In genomic region chr15:78770234-78770982, GRCm38 (mm10) we compare ENCODE assay signal across 10 mouse cellular contexts. TPM values are rescaled to one million over a fixed set of nuclear protein-coding genes. Genes with fewer than 3 reads are reported as not detected.
DNase-seq lines count a peak whose midpoint lies in the region; ATAC-seq and TF ChIP-seq lines count a peak whose summit lies in the region.
"Had no signal": no experiment of that assay in that cellular context is flagged by ENCODE, and none has a peak within 500 bp of the region (broad histone marks: within the 10 kb centered on the region; RNA-seq: fewer than 3 reads in every experiment).

No protein-coding gene starts in this region.

- ATAC-seq in lung, embryonic 15.5 days (ENCODE audit: borderline replicate concordance, extremely low read depth, low FRiP score, low TSS enrichment) = no peak
- no peak for ATAC-seq in heart, embryonic 16.5 days (replicated peaks; ENCODE audit: extremely low read depth, insufficient read depth, low FRiP score)
- ATAC-seq in neural tube, embryonic 12.5 days (ENCODE audit: low FRiP score, low read depth) = no peak; the same call in 1 of the 2 replicates

- H3K4me3 ChIP-seq in heart, adult 2 months = peak overlapping the region; percentile 52
- H3K4me3 ChIP-seq in lung, embryonic 15.5 days = peak overlapping the region; percentile 35
- peak overlapping the region; percentile 35 for H3K4me3 ChIP-seq in heart, embryonic 16.5 days (ENCODE audit: low read length)
- peak overlapping the region; percentile 28 for H3K4me3 ChIP-seq in neural tube, embryonic 12.5 days

- TF ChIP-seq EP300 in heart, adult 2 months (IDR thresholded peaks at IDR 0.05; ENCODE audit: insufficient read depth, low read depth, low read length) = no peak

- 50% methylated on average over 9 of the region's 9 CpGs for WGBS in heart, adult 2 months
- WGBS in lung, embryonic 15.5 days = 47% methylated on average over 9 of the region's 9 CpGs
- WGBS in heart, embryonic 16.5 days = 60% methylated on average over 9 of the region's 9 CpGs
- 32% methylated on average over 9 of the region's 9 CpGs for WGBS in neural tube, embryonic 12.5 days

- H3K36me3 ChIP-seq in heart, adult 2 months (ENCODE audit: control insufficient read depth, insufficient read depth, low read length) = no peaks in the 10 kb centered on the region
- no peaks in the 10 kb centered on the region for H3K36me3 ChIP-seq in lung, embryonic 15.5 days
- peaks cover 8% of the 10 kb centered on the region for H3K36me3 ChIP-seq in heart, embryonic 16.5 days (ENCODE audit: control insufficient read depth, insufficient read depth)
- peaks cover 19% of the 10 kb centered on the region; the same call in 1 of the 2 replicates for H3K36me3 ChIP-seq in neural tube, embryonic 12.5 days

- H3K79me2 ChIP-seq in heart, adult 2 months (replicated peaks; ENCODE audit: control insufficient read depth, insufficient read depth, low read length) = no peaks in the 10 kb centered on the region

- no peaks in the 10 kb centered on the region for H3K9me3 ChIP-seq in lung, embryonic 15.5 days
- peaks cover 7% of the 10 kb centered on the region; the same call in 1 of the 2 replicates for H3K9me3 ChIP-seq in heart, embryonic 16.5 days (replicated peaks; ENCODE audit: control insufficient read depth, low read length)
- H3K9me3 ChIP-seq in neural tube, embryonic 12.5 days = no peaks in the 10 kb centered on the region; the same call in 1 of the 2 replicates

- peak overlapping the region; percentile 81 for H3K27ac ChIP-seq in heart, adult 2 months
- no peak overlapping the region; the same call in 1 of the 2 replicates for H3K27ac ChIP-seq in lung, embryonic 15.5 days
- peak overlapping the region; percentile 34; the same call in 1 of the 2 replicates for H3K27ac ChIP-seq in heart, embryonic 16.5 days (ENCODE audit: low read length)
- peak overlapping the region; percentile 92 for H3K27ac ChIP-seq in neural tube, embryonic 12.5 days

- peak overlapping the region; percentile 15; the same call in 1 of the 2 replicates for H3K9ac ChIP-seq in heart, adult 2 months (ENCODE audit: low read depth, low read length)
- H3K9ac ChIP-seq in lung, embryonic 15.5 days = no peak overlapping the region; the same call in 1 of the 2 replicates
- no peak overlapping the region for H3K9ac ChIP-seq in heart, embryonic 16.5 days (ENCODE audit: low read length)
- H3K9ac ChIP-seq in neural tube, embryonic 12.5 days = peak overlapping the region; percentile 59

- TF ChIP-seq POLR2A in heart, adult 2 months (IDR thresholded peaks at IDR 0.05; ENCODE audit: insufficient read depth, low read depth, low read length) = no peak

- H3K4me1 ChIP-seq in heart, adult 2 months (ENCODE audit: control insufficient read depth, insufficient read depth, low read length) = peaks cover 4% of the 10 kb centered on the region
- peaks cover 17% of the 10 kb centered on the region for H3K4me1 ChIP-seq in lung, embryonic 15.5 days
- H3K4me1 ChIP-seq in heart, embryonic 16.5 days (ENCODE audit: control insufficient read depth, insufficient read depth, low read length) = no peaks in the 10 kb centered on the region; the same call in 1 of the 2 replicates
- peaks cover 43% of the 10 kb centered on the region for H3K4me1 ChIP-seq in neural tube, embryonic 12.5 days

- DNase-seq in heart, adult 2 months = no peak
- no peak for DNase-seq in heart, postnatal 10 days
- DNase-seq in lung, postnatal 10 days = no peak
- no peak for DNase-seq in right cerebral cortex, adult 2 months (ENCODE audit: low spot score in 2 of 2)
- DNase-seq in frontal cortex, postnatal 25 days (ENCODE audit: low spot score in 2 of 2) = no peak
- DNase-seq: B cell, adult 2 months; cerebellum, adult 2 months had no signal

- peak overlapping the region; percentile 49 for H3K4me2 ChIP-seq in lung, embryonic 15.5 days
- H3K4me2 ChIP-seq in heart, embryonic 16.5 days (ENCODE audit: low read depth, low read length) = peak overlapping the region; percentile 56
- peak overlapping the region; percentile 54 for H3K4me2 ChIP-seq in neural tube, embryonic 12.5 days (replicated peaks)

- H3K27me3 ChIP-seq in heart, adult 2 months (ENCODE audit: control insufficient read depth, insufficient read depth, low read length) = no peaks in the 10 kb centered on the region
- H3K27me3 ChIP-seq in lung, embryonic 15.5 days = no peaks in the 10 kb centered on the region
- no peaks in the 10 kb centered on the region for H3K27me3 ChIP-seq in heart, embryonic 16.5 days (ENCODE audit: control insufficient read depth, insufficient read depth, low read length)
- no peaks in the 10 kb centered on the region for H3K27me3 ChIP-seq in neural tube, embryonic 12.5 days (replicated peaks)

- TF ChIP-seq CTCF in heart, adult 2 months (IDR thresholded peaks at IDR 0.05) = no peak

- intact Hi-C loops in heart, adult 2 months (cut with DNase I) = no loop called here
- intact Hi-C loops in heart, postnatal 10 days (cut with DNase I) = no loop called here

RNA-seq across cellular contexts. Expression of gene Mfng, which starts 2.9 kb away (rescaled TPM):
- 10 to 100 TPM; 11.1 to 11.6 TPM for total RNA-seq in heart, adult 2 months (2021)
- polyA plus RNA-seq in heart, adult 2 months (2012; rRNA removed) = 15.0 and 19.1 TPM in 2 replicates
- 10 to 100 TPM; 19.3 to 24.0 TPM for total RNA-seq in heart, postnatal 10 days (2021)
- polyA plus RNA-seq in lung, embryonic 15.5 days (2015; fragmentation: Nextera tagmentation; extraction: Ambion mirVana) = 42.1 and 45.0 TPM in 2 replicates
- polyA plus RNA-seq in heart, embryonic 16.5 days (2015; fragmentation: Nextera tagmentation; extraction: Ambion mirVana) = 19.6 and 19.8 TPM in 2 replicates
- 65.3 and 72.9 TPM in 2 replicates for polyA plus RNA-seq in neural tube, embryonic 12.5 days (2016; fragmentation: Nextera tagmentation; extraction: Ambion mirVana)

RNA-seq across cellular contexts. Expression of gene Card10, which starts 32.4 kb away (rescaled TPM):
- 10 to 100 TPM; 15.0 to 17.0 TPM for total RNA-seq in heart, adult 2 months (2021)
- 22.3 and 28.5 TPM in 2 replicates for polyA plus RNA-seq in heart, adult 2 months (2012; rRNA removed)
- total RNA-seq in heart, postnatal 10 days (2021) = 10 to 100 TPM; 18.8 to 20.4 TPM
- polyA plus RNA-seq in lung, embryonic 15.5 days (2015; fragmentation: Nextera tagmentation; extraction: Ambion mirVana) = 7.1 and 7.6 TPM in 2 replicates
- 6.3 and 7.4 TPM in 2 replicates for polyA plus RNA-seq in heart, embryonic 16.5 days (2015; fragmentation: Nextera tagmentation; extraction: Ambion mirVana)
- polyA plus RNA-seq in neural tube, embryonic 12.5 days (2016; fragmentation: Nextera tagmentation; extraction: Ambion mirVana) = 2.8 and 3.4 TPM in 2 replicates

RNA-seq across cellular contexts. Expression of gene Elfn2, which starts 51.8 kb away (rescaled TPM):
- 1 to 10 TPM; 1.3 to 3.4 TPM for total RNA-seq in heart, adult 2 months (2021)
- polyA plus RNA-seq in heart, adult 2 months (2012; rRNA removed) = 0.16 and 0.35 TPM in 2 replicates
- 1 to 10 TPM; 1.2 TPM for total RNA-seq in heart, postnatal 10 days (2021)
- polyA plus RNA-seq in lung, embryonic 15.5 days (2015; fragmentation: Nextera tagmentation; extraction: Ambion mirVana) = 0.06 and 0.08 TPM in 2 replicates
- 0.16 and 0.55 TPM in 2 replicates for polyA plus RNA-seq in heart, embryonic 16.5 days (2015; fragmentation: Nextera tagmentation; extraction: Ambion mirVana)
- polyA plus RNA-seq in neural tube, embryonic 12.5 days (2016; fragmentation: Nextera tagmentation; extraction: Ambion mirVana) = 1.9 and 2.0 TPM in 2 replicates

Comparison
In these comparisons a context has a peak if more than half of its experiments do, and no peak if none do; other contexts are left out.
1. H3K9ac ChIP-seq: peak in heart, adult 2 months (single experiment) and neural tube, embryonic 12.5 days (single experiment); none in lung, embryonic 15.5 days (single experiment) and heart, embryonic 16.5 days (single experiment).
2. Peak in every context shown above with its lines, with median percentiles within 50 percentile points of each other: H3K4me3 ChIP-seq and H3K4me2 ChIP-seq.